Mouse (Mus musculus) adrenal gland, postnatal 25 days (tissue): ENCODE measurements around the gene Gtf2h2. TPM values are rescaled to one million over a fixed set of nuclear protein-coding genes. Genes with fewer than 3 reads are reported as not detected.
"Not testable (repeated sequence)": the region's sequence is repeated elsewhere in the genome, so short reads cannot be mapped to it uniquely, and the experiment has no call there.

Experiments used
- DNase-seq: peaks from one replicate; pipeline ENCODE4 v3.0.0; 2021; ENCODE audit warnings: mixed read lengths
- total RNA-seq: library from RNA; stranded (reverse); gene quantifications from 2 replicates; pipeline ENCODE4 v1.2.3, GENCODE M21; 2021

Gtf2h2 gene
- total RNA-seq, 1 experiment from 2014 or later, result 37.6 TPM

GRCm38 (mm10) chr13:100490424-100490823, 2.0 kb downstream of the Gtf2h2 start:
- DNase-seq, result no peak

- DNase-seq, result no peak
Measured at GRCm38 (mm10) chr13:100483610-100484009, 8.8 kb downstream of the Gtf2h2 start.

- DNase-seq, result no peak
Measured at GRCm38 (mm10) chr13:100463527-100464222, 28.7 kb downstream of the Gtf2h2 start.

- DNase-seq, result no peak
Measured at GRCm38 (mm10) chr13:100461336-100461735, 31.0 kb downstream of the Gtf2h2 start.

DNA sequence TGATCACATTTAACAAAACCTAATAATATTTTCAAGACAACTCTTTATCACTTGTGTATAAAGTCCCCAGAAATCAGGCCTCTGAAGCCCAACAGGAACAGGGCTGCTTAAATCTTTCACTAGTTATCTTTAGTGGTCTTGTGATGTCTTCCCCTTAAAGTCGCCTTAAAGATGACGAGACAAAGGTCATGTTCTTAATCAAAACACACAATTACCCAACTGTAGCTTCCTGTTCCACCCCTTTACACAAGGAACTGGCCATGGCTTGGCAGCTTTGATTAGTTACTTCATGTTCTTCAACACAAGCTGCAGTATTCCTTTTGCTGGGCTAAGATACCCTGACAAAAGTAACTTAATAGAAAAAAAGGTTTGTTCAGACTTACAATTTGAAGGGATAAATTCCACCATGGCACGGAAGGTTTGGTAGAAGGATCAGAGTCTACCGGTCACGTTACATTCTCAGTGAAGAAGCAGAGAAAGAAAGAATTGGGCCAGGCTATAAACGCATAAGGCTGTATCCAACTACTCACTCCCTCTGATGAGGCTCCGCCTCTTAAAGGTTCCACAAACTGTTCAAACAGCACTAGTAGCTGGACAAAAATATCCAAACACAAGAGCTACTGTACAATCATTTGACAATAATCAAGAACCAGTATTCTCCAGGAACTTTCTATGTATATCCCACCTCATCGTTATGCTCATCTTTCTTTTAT, 39.8 kb downstream of the Gtf2h2 start, which contains the start of gene Naip1:
Naip1 (minus strand) TSS at position 455 of the 713 bp plus-strand sequence.
- DNase-seq, result not testable (repeated sequence)

DNA sequence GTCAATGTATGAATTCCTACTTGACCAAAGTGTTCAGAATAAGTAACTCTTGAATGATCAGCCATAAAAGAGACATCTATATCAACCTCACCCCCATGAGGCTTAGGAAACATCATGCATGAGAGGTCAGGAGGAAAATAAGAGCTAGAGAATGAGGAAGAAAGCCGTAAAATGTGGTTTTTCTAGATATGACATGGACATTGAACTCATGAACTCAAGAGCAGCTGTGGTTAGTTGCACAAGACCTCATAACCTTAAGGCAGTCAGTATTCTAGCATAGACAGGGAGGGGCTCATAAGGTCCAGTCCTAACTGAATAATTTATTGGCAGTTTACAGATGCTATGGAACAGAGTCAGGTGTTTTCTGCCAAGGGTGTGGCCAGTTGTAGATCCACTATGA, 42.9 kb downstream of the Gtf2h2 start:
- DNase-seq, result no peak

DNA sequence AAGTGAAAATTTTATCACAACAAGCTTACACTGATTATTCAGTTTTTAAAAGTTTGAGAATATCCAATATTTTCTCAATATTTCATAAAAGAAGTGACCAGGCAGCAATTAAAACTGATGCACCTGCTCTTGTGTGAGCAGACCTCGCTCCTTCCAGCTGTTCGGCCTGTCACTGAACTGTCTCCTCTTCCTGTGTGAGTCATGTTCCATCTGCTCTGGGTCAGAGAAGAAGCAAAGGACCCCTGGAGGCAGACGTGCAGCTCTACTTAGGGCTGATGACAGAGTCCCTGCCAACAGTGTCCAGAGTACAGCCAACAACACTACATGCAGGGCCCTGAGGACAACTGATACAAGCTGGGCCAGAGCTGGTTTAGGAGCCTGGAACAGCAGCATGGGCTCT, 52.3 kb downstream of the Gtf2h2 start:
- DNase-seq, result no peak

- no peak for DNase-seq
Measured at GRCm38 (mm10) chr13:100438701-100439100, 53.7 kb downstream of the Gtf2h2 start.

- DNase-seq, result no peak
Measured at GRCm38 (mm10) chr13:100437322-100437825, 55.0 kb downstream of the Gtf2h2 start.

GRCm38 (mm10) chr13:100436556-100437163, 55.7 kb downstream of the Gtf2h2 start:
- DNase-seq, result not testable (repeated sequence)

DNA sequence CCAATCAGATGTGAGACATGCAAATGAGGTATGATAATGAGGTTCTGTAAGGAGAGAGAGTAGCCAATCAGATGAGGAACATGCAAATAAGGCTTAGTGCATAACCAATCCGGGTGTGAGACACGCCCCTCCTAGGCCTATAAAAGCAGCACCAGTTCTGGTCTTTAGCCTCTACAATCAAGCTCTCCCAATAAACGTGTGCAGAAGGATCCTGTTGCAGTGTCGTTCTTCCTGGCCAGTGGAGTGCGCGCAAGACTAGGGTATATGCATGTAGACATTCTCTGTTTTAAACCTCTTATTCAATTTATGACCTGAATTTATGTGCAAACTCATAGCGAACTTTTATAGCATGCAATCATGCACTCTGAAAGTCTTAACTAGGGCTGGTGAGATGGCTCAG, 72.4 kb downstream of the Gtf2h2 start:
- DNase-seq, result not testable (repeated sequence)

DNA sequence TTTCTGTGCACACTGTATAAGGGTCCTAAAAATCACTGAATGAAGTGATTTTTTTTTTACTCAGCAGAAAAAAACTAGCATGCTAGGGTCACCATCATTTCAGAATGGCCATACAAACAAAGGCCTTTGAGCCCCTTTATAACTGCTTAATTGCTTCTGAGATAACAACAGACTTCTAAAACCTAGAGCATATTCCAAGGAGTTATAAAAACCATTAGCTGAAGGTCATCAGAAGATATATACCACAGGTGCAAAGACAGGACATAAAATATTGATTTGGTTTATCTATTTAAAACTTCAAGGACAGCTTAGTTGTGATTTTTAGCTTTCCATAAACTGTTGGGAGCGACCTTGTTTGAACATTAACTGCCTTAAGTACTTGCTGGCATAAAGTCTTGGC, 78.0 kb downstream of the Gtf2h2 start:
- no peak for DNase-seq

Other genes with a start within 250 kb of the Gtf2h2 start
- gene Naip5, start 246.3 kb downstream of the Gtf2h2 start, total RNA-seq, result 7.7 and 13.4 TPM in 2 replicates
- 0.27 TPM in 1 of 2 replicates, not detected in the other for gene Naip6, start 174.9 kb downstream of the Gtf2h2 start, total RNA-seq
- gene Naip1, start 39.7 kb downstream of the Gtf2h2 start, total RNA-seq, result 0.27 and 0.43 TPM in 2 replicates
- 9.5 and 10.7 TPM in 2 replicates for gene Ocln, start 60.1 kb upstream of the Gtf2h2 start, total RNA-seq
- gene Marveld2, start 124.4 kb upstream of the Gtf2h2 start, total RNA-seq, result 0.61 and 0.86 TPM in 2 replicates
- 68.4 and 77.9 TPM in 2 replicates for gene Ak6, start 158.4 kb upstream of the Gtf2h2 start, total RNA-seq
- gene Rad17, start 158.5 kb upstream of the Gtf2h2 start, total RNA-seq, result 22.6 and 22.8 TPM in 2 replicates
- 4.9 and 13.1 TPM in 2 replicates for gene Taf9, start 159.0 kb upstream of the Gtf2h2 start, total RNA-seq
- 0.62 and 1.3 TPM in 2 replicates for gene Ccdc125, start 177.1 kb upstream of the Gtf2h2 start, total RNA-seq
- gene Cdk7, start 238.4 kb upstream of the Gtf2h2 start, total RNA-seq, result 38.5 and 45.6 TPM in 2 replicates